Mouse (Mus musculus): ENCODE data around the gene Zfp385c. TPM values are rescaled to one million over a fixed set of nuclear protein-coding genes. Genes with fewer than 3 reads are reported as not detected.

The Zfp385c gene
- total and polyA plus RNA-seq, 3 experiments: 0.11 TPM; not detected in 2

DNA sequence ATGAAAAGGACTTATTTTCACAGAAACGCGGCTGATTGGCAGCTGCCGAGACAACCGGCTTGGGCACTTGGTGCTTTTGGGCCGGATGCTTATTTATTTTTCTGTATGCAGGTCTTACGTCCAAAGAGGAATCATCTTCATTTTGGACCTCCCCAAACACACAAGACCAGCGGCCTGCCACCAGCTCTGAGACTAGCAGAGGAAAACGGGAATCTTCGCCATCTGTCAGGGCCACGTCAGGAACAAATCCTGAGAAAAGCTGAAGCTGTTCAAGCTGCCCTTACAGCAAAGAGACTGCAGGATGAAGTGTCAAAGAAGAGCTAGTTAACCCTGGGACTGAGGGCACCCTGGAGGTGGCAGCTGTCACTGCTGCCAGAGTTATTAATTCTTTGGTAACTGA lies 86.8 kb downstream of the Zfp385c start:
- ATAC-seq (ENCODE audit: extremely low read depth, insufficient number of reproducible peaks, low FRiP score, poor library complexity, severe bottlenecking): no peak

GRCm38 (mm10) chr11:100604321-100605005 lies 87.8 kb downstream of the Zfp385c start:
- Histone ChIP-seq H3K9me3 (replicated peaks) (no peaks in the 10 kb centered on the region), H3K4me3 (ENCODE audit: low read depth, low read length) (no peak overlapping the region), H3K27me3 (ENCODE audit: insufficient read depth, low read length) (no peaks in the 10 kb centered on the region), H3K4me1 (ENCODE audit: insufficient read depth, low read depth, low read length) (peaks cover 17% of the 10 kb centered on the region), H3K36me3 (replicated peaks) (peaks cover 92% of the 10 kb centered on the region)
- ATAC-seq (ENCODE audit: extremely low read depth, insufficient number of reproducible peaks, low FRiP score, poor library complexity, severe bottlenecking) (no peak), DNase-seq (ENCODE audit: low spot score) (no peak)
- TF ChIP-seq POLR2AphosphoS5 (IDR thresholded peaks at IDR 0.05; ENCODE audit: insufficient replicate concordance, low read depth, low read length): no peak
- no peak for TF ChIP-seq GATA2 (IDR thresholded peaks at IDR 0.05; ENCODE audit: borderline replicate concordance, low read depth, low read length)
- TF ChIP-seq GATA1 (IDR thresholded peaks at IDR 0.05; ENCODE audit: borderline replicate concordance, low read length): no peak
- no peak for TF ChIP-seq TAL1 (conservative IDR thresholded peaks at IDR 0.05; ENCODE audit: low read depth, low read length)
- no peak for TF ChIP-seq CTCF (IDR thresholded peaks at IDR 0.05; ENCODE audit: low read depth, low read length)

More for the DNA sequence above, 86.8 kb downstream of the Zfp385c start:
- no peak for DNase-seq (ENCODE audit: low spot score)
- H3K4me1 ChIP-seq (ENCODE audit: insufficient read depth, low read depth, low read length): peaks cover 20% of the 10 kb centered on the region
- no peaks in the 10 kb centered on the region for H3K9me3 ChIP-seq (replicated peaks)
- H3K36me3 ChIP-seq (replicated peaks): peaks cover 92% of the 10 kb centered on the region
- no peaks in the 10 kb centered on the region for H3K27me3 ChIP-seq (ENCODE audit: insufficient read depth, low read length)
- no peak overlapping the region for H3K4me3 ChIP-seq (ENCODE audit: low read depth, low read length)
- TF ChIP-seq CTCF (IDR thresholded peaks at IDR 0.05; ENCODE audit: low read depth, low read length): no peak
- no peak for TF ChIP-seq GATA1 (IDR thresholded peaks at IDR 0.05; ENCODE audit: borderline replicate concordance, low read length)
- no peak for TF ChIP-seq GATA2 (IDR thresholded peaks at IDR 0.05; ENCODE audit: borderline replicate concordance, low read depth, low read length)
- no peak for TF ChIP-seq TAL1 (conservative IDR thresholded peaks at IDR 0.05; ENCODE audit: low read depth, low read length)
- no peak for TF ChIP-seq POLR2AphosphoS5 (IDR thresholded peaks at IDR 0.05; ENCODE audit: insufficient replicate concordance, low read depth, low read length)

DNA sequence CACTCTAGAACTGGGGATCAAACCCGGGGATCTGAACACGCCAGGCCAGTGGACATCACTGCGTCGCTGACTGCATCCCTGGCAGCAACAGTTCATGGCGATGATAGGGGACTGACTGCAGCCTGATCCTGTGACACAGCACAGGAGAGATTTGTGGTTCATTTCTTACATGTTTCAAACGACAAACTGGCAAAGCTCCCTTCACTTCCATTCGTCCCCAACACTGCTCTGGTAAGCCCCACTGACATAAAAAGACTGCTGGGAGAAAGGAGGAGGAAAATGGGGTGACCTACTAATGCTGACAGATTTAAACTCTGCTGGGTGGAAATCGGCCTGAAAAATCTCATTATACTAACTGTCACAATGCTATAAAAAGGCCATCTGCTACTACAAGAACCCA lies 88.4 kb downstream of the Zfp385c start:
- TF ChIP-seq GATA1 (IDR thresholded peaks at IDR 0.05; ENCODE audit: borderline replicate concordance, low read length) (no peak), GATA2 (IDR thresholded peaks at IDR 0.05; ENCODE audit: borderline replicate concordance, low read depth, low read length) (no peak), TAL1 (conservative IDR thresholded peaks at IDR 0.05; ENCODE audit: low read depth, low read length) (no peak), POLR2AphosphoS5 (IDR thresholded peaks at IDR 0.05; ENCODE audit: insufficient replicate concordance, low read depth, low read length) (no peak), CTCF (IDR thresholded peaks at IDR 0.05; ENCODE audit: low read depth, low read length) (no peak)

DNA sequence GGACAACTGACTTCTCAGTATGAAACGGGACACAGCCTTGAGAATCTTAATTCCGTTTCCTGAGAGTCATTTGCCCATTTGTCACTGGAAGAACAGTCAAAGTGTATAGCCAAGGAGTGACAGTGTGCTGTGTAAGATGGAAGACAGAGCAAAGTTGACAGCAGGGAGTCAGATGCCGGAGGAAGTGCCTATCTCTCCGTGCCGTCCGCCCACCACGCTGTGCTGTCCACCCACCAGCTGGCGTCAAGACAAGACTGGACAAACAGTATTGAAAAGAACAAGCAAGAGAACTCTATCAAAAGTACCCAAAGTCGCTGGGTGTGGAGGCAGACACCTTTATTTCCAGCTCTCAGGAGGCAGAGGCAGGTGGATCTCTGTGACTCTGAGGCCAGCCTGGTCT lies 89.1 kb downstream of the Zfp385c start:
- ATAC-seq (ENCODE audit: extremely low read depth, insufficient number of reproducible peaks, low FRiP score, poor library complexity, severe bottlenecking): no peak

More for the DNA sequence above, 88.4 kb downstream of the Zfp385c start:
- no peaks in the 10 kb centered on the region for H3K27me3 ChIP-seq (ENCODE audit: insufficient read depth, low read length)
- peaks cover 13% of the 10 kb centered on the region for H3K4me1 ChIP-seq (ENCODE audit: insufficient read depth, low read depth, low read length)
- H3K9me3 ChIP-seq (replicated peaks): no peaks in the 10 kb centered on the region
- H3K4me3 ChIP-seq (ENCODE audit: low read depth, low read length): no peak overlapping the region
- ATAC-seq (ENCODE audit: extremely low read depth, insufficient number of reproducible peaks, low FRiP score, poor library complexity, severe bottlenecking): no peak
- no peak for DNase-seq (ENCODE audit: low spot score)
- H3K36me3 ChIP-seq (replicated peaks): peaks cover 92% of the 10 kb centered on the region

GRCm38 (mm10) chr11:100601372-100601771 lies 90.9 kb downstream of the Zfp385c start:
- no peak for DNase-seq (ENCODE audit: low spot score)
- H3K9me3 ChIP-seq (replicated peaks): no peaks in the 10 kb centered on the region
- TF ChIP-seq POLR2AphosphoS5 (IDR thresholded peaks at IDR 0.05; ENCODE audit: insufficient replicate concordance, low read depth, low read length) (no peak), TAL1 (conservative IDR thresholded peaks at IDR 0.05; ENCODE audit: low read depth, low read length) (no peak), GATA2 (IDR thresholded peaks at IDR 0.05; ENCODE audit: borderline replicate concordance, low read depth, low read length) (no peak), GATA1 (IDR thresholded peaks at IDR 0.05; ENCODE audit: borderline replicate concordance, low read length) (no peak)
- no peaks in the 10 kb centered on the region for H3K27me3 ChIP-seq (ENCODE audit: insufficient read depth, low read length)
- no peak overlapping the region for H3K4me3 ChIP-seq (ENCODE audit: low read depth, low read length)
- H3K4me1 ChIP-seq (ENCODE audit: insufficient read depth, low read depth, low read length): peaks cover 12% of the 10 kb centered on the region
- peaks cover 94% of the 10 kb centered on the region for H3K36me3 ChIP-seq (replicated peaks)
- ATAC-seq (ENCODE audit: extremely low read depth, insufficient number of reproducible peaks, low FRiP score, poor library complexity, severe bottlenecking): no peak

More for the DNA sequence above, 89.1 kb downstream of the Zfp385c start:
- TF ChIP-seq TAL1 (conservative IDR thresholded peaks at IDR 0.05; ENCODE audit: low read depth, low read length): no peak
- no peak for TF ChIP-seq POLR2AphosphoS5 (IDR thresholded peaks at IDR 0.05; ENCODE audit: insufficient replicate concordance, low read depth, low read length)
- no peak for TF ChIP-seq GATA2 (IDR thresholded peaks at IDR 0.05; ENCODE audit: borderline replicate concordance, low read depth, low read length)
- TF ChIP-seq CTCF (IDR thresholded peaks at IDR 0.05; ENCODE audit: low read depth, low read length): no peak
- TF ChIP-seq GATA1 (IDR thresholded peaks at IDR 0.05; ENCODE audit: borderline replicate concordance, low read length): no peak
- no peak for DNase-seq (ENCODE audit: low spot score)
- Histone ChIP-seq H3K36me3 (replicated peaks) (peaks cover 92% of the 10 kb centered on the region), H3K4me3 (ENCODE audit: low read depth, low read length) (no peak overlapping the region), H3K27me3 (ENCODE audit: insufficient read depth, low read length) (no peaks in the 10 kb centered on the region), H3K4me1 (ENCODE audit: insufficient read depth, low read depth, low read length) (peaks cover 12% of the 10 kb centered on the region), H3K9me3 (replicated peaks) (no peaks in the 10 kb centered on the region)

GRCm38 (mm10) chr11:100598074-100598473 lies 94.2 kb downstream of the Zfp385c start:
- peaks cover 99% of the 10 kb centered on the region for H3K36me3 ChIP-seq (replicated peaks)
- no peak for DNase-seq (ENCODE audit: low spot score)
- H3K9me3 ChIP-seq (replicated peaks): no peaks in the 10 kb centered on the region
- TF ChIP-seq POLR2AphosphoS5 (IDR thresholded peaks at IDR 0.05; ENCODE audit: insufficient replicate concordance, low read depth, low read length) (no peak), CTCF (IDR thresholded peaks at IDR 0.05; ENCODE audit: low read depth, low read length) (no peak), TAL1 (conservative IDR thresholded peaks at IDR 0.05; ENCODE audit: low read depth, low read length) (no peak), GATA2 (IDR thresholded peaks at IDR 0.05; ENCODE audit: borderline replicate concordance, low read depth, low read length) (no peak), GATA1 (IDR thresholded peaks at IDR 0.05; ENCODE audit: borderline replicate concordance, low read length) (no peak)
- H3K4me3 ChIP-seq (ENCODE audit: low read depth, low read length): no peak overlapping the region
- no peaks in the 10 kb centered on the region for H3K27me3 ChIP-seq (ENCODE audit: insufficient read depth, low read length)
- ATAC-seq (ENCODE audit: extremely low read depth, insufficient number of reproducible peaks, low FRiP score, poor library complexity, severe bottlenecking): no peak
- H3K4me1 ChIP-seq (ENCODE audit: insufficient read depth, low read depth, low read length): peaks cover under 1% of the 10 kb centered on the region; the same call in 1 of the 2 replicates

Data from G1E (cell line).